Mouse (Mus musculus) forebrain, embryonic 10.5 days (tissue): ENCODE measurements around the gene Mtif3. TPM values are rescaled to one million over a fixed set of nuclear protein-coding genes. Genes with fewer than 3 reads are reported as not detected.

ENCODE experiments used
- DNase-seq: peaks from one replicate; pipeline ENCODE4 v3.0.0-alpha.2; 2017; ENCODE audit warnings: low spot score; ENCODE audit errors: extremely low spot score
- H3K27ac ChIP-seq: fragments of 300-500 bp; sonication (generic); 2 replicates; pipeline ENCODE4 v1.5.1; 2016; ENCODE audit warnings: mild to moderate bottlenecking
- H3K27me3 ChIP-seq: fragments of 300-500 bp; sonication (generic); 2 replicates; pipeline ENCODE4 v1.6.1; 2016; ENCODE audit warnings: mild to moderate bottlenecking; ENCODE audit not compliant: poor library complexity, severe bottlenecking
- H3K36me3 ChIP-seq: fragments of 300-500 bp; sonication (generic); replicated peaks from 2 replicates; pipeline ENCODE4 v1.6.1; 2016; ENCODE audit warnings: mild to moderate bottlenecking, moderate library complexity
- H3K4me1 ChIP-seq: fragments of 300-500 bp; sonication (generic); 2 replicates; pipeline ENCODE4 v1.6.1; 2016
- H3K4me3 ChIP-seq: fragments of 300-500 bp; sonication (generic); 2 replicates; pipeline ENCODE4 v1.5.1; 2016; ENCODE audit warnings: mild to moderate bottlenecking, moderate library complexity
- H3K9me3 ChIP-seq: fragments of 300-500 bp; sonication (generic); 2 replicates; pipeline ENCODE4 v1.6.1; 2016; ENCODE audit warnings: mild to moderate bottlenecking, moderate library complexity
- WGBS: fragments of 180-500 bp; shearing (Covaris S2); methylation state at CpG from one replicate; pipeline ENCODE4 v1.1.7; 2016; 5-methylcytosine and 5-hydroxymethylcytosine counted together
- polyA plus RNA-seq: library from polyadenylated mRNA; unstranded; fragments of >200 nt; fragmentation: Nextera tagmentation; extraction: Ambion mirVana; gene quantifications from 2 replicates; pipeline ENCODE4 v1.2.1, GENCODE M21; 2016

Mtif3 gene
- polyA plus RNA-seq, 1 experiment from 2014 or later = 20.7 TPM

GRCm38 (mm10) chr5:146974781-146975123 lies 11.2 kb upstream of the Mtif3 start:
- Histone ChIP-seq H3K36me3 (no peaks in the 10 kb centered on the region), H3K4me1 (peaks cover 3% of the 10 kb centered on the region), H3K4me3 (no peak overlapping the region), H3K27ac (no peak overlapping the region), H3K9me3 (no peaks in the 10 kb centered on the region), H3K27me3 (peaks cover 16% of the 10 kb centered on the region)
- no peak for DNase-seq
- whole genome bisulfite sequencing = 86% methylated on average over 13 of the region's 13 CpGs

DNA sequence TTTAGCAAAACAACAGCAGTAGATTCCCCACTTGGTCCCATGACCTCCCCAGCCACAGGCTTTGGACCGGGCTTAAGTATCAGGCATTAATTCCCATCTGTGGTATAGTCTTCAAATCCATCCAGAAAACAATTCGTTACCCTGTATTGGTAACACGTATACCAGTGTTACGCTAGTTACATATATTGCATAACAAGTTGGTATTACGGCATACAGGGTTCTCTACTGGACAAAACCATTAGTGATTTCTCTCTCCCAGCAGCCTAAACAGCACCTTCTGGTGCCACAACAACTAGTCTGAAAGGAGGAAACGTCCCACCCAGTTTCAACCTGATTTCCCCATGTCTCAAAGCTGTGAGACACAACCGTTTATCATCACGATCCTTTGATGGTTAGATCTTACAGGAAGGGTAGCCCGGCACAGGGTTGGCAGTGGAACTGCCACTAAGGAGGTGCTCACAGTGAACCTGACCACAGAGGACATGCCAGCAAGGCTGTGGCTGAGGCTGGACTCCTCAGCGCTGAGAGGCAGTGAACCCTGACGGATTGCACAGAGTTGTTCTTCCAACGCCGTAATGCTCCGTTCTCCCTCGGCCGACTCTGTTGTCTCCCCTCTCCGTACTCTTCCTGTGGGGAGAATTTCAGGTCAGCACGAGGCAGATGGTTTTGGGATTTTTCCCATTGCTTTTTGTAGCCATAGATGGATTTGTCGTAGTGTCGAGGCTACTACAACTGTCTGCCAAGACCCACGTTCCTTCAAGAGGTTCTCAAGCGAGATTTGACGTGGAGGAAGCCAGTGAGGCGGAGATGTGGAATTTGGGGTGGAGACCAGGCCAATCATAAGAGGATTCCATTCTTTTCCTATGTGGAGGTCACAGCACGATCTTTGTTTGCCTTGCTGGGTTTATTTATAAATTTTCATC lies 10.5 kb upstream of the Mtif3 start:
- Histone ChIP-seq H3K27me3 (peaks cover 20% of the 10 kb centered on the region), H3K36me3 (no peaks in the 10 kb centered on the region), H3K9me3 (no peaks in the 10 kb centered on the region), H3K27ac (no peak overlapping the region), H3K4me3 (no peak overlapping the region), H3K4me1 (peaks cover 9% of the 10 kb centered on the region)
- DNase-seq = no peak
- 90% methylated on average over 25 of the region's 25 CpGs for WGBS

DNA sequence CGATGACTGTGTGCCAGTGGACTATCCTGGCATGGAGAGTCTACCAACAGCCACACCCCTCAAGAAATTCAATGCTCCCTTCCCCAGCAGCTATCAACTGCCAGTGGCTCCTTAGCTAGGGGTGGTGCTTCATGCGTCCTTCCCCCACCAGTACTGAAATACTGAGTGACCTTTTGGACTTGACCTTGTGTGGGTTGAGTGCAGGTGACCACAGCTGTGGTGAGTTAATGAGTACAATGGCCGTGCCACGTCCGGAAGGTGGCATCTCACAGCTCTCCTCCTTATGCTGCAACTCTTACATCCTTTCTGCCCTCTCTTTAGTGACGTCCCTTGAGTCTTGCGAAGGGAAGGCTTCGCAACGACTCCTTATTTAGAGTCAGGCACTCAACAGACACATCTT lies 9.8 kb upstream of the Mtif3 start:
- DNase-seq = no peak
- 94% methylated on average over 9 of the region's 9 CpGs for WGBS
- Histone ChIP-seq H3K4me1 (peaks cover 17% of the 10 kb centered on the region), H3K9me3 (no peaks in the 10 kb centered on the region), H3K27me3 (peaks cover 22% of the 10 kb centered on the region), H3K36me3 (no peaks in the 10 kb centered on the region), H3K27ac (no peak overlapping the region), H3K4me3 (no peak overlapping the region)

GRCm38 (mm10) chr5:146971776-146972561 lies 8.4 kb upstream of the Mtif3 start:
- no peak overlapping the region for H3K4me3 ChIP-seq
- no peaks in the 10 kb centered on the region for H3K9me3 ChIP-seq
- no peak for DNase-seq
- no peak overlapping the region for H3K27ac ChIP-seq
- peaks cover 30% of the 10 kb centered on the region for H3K27me3 ChIP-seq
- 78% methylated on average over 10 of the region's 10 CpGs for WGBS
- H3K36me3 ChIP-seq = no peaks in the 10 kb centered on the region
- H3K4me1 ChIP-seq = peaks cover 19% of the 10 kb centered on the region

DNA sequence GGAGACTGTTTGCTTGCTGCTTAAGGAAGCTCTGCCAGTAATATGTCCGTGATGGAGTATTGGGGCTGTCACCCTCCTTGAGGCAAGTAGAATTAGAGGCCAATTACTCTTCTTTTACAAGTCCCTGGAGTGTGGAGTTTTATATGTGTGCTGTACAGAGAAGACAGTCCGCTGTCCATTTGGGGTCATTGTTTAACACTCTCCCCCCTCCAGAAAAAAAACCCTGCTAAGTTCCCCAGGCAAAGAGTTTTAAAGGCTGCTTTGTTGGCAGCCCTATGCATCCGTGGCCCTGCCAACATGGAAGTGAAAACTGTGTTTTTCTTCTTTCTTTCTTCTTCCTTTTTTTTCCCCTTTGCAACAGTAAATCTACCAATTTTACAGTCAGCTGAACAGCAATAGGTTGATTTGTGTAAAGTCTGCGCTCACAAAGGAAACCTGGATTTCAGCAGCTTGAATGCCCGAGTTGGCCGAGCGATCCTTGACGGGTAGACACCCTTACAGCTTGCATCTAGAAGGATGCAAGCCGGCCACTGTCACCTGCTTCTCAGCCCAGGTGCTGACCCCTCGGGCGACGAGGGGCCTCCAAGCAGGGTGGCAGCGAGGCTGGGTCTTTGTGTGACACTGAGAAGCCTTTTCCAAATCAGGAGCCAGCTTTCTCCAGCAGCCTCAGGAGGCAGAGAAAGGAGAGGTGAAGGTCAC lies 5.2 kb upstream of the Mtif3 start:
- Histone ChIP-seq H3K27ac (peak overlapping the region; percentile 72), H3K4me1 (peaks cover 24% of the 10 kb centered on the region), H3K27me3 (peaks cover 50% of the 10 kb centered on the region), H3K4me3 (peak overlapping the region; percentile 22; the same call in 1 of the 2 replicates), H3K36me3 (no peaks in the 10 kb centered on the region), H3K9me3 (no peaks in the 10 kb centered on the region)
- DNase-seq = peak; percentile 36
- WGBS = 29% methylated on average over 13 of the region's 13 CpGs

DNA sequence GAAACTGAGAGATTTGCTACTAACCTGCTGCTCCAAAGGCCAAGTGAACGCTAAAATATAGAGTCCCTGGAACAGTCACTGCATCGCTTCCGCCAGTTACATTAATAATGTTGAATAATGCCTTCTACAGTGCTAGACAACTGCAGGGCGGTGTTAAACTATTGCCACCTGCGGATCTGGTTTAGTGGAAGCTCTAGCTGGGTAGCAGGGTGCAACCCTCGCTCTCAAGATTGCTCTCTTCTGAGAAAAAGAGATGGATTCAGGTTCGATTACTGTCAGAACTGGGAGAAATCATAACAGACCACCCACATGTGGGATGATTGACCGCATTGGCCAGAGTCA lies 308 bp upstream of the Mtif3 start:
- 55% methylated on average over 8 of the region's 8 CpGs for WGBS
- Histone ChIP-seq H3K4me3 (peak overlapping the region; percentile 80), H3K27me3 (peaks cover 30% of the 10 kb centered on the region), H3K4me1 (peaks cover 22% of the 10 kb centered on the region), H3K36me3 (peaks cover 15% of the 10 kb centered on the region), H3K27ac (peak overlapping the region; percentile 88), H3K9me3 (no peaks in the 10 kb centered on the region)
- DNase-seq = no peak

DNA sequence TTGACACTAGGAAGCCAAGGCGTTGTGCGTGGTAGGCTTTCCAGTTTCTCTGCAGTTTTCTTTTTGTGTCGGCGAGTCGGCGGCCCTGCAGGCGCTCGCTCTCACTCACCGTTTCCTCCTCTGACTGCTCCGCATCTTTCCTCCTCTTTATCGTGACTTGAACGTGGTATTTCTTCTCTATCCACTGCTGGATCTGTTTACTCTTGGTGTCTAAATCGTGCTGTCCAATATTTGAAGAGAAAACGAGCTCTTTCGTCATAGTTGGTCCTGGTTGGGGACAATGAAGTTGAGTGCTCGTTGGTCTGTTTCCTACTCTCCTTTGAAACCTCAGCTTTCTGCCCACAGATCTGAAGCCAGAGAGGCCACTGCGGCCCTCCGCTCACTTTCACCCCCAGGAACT lies 6.9 kb downstream of the Mtif3 start:
- Histone ChIP-seq H3K4me3 (no peak overlapping the region), H3K27me3 (no peaks in the 10 kb centered on the region), H3K9me3 (no peaks in the 10 kb centered on the region), H3K27ac (no peak overlapping the region), H3K4me1 (no peaks in the 10 kb centered on the region), H3K36me3 (peaks cover 87% of the 10 kb centered on the region)
- no peak for DNase-seq
- WGBS = 94% methylated on average over 18 of the region's 18 CpGs

- 89% methylated on average over 5 of the region's 5 CpGs for WGBS
- no peak overlapping the region for H3K4me3 ChIP-seq
- no peaks in the 10 kb centered on the region for H3K9me3 ChIP-seq
- H3K27ac ChIP-seq = no peak overlapping the region
- H3K36me3 ChIP-seq = peaks cover 94% of the 10 kb centered on the region
- H3K4me1 ChIP-seq = no peaks in the 10 kb centered on the region
- no peaks in the 10 kb centered on the region for H3K27me3 ChIP-seq
- DNase-seq = no peak
Measured at GRCm38 (mm10) chr5:146955651-146956050, 7.9 kb downstream of the Mtif3 start.

DNA sequence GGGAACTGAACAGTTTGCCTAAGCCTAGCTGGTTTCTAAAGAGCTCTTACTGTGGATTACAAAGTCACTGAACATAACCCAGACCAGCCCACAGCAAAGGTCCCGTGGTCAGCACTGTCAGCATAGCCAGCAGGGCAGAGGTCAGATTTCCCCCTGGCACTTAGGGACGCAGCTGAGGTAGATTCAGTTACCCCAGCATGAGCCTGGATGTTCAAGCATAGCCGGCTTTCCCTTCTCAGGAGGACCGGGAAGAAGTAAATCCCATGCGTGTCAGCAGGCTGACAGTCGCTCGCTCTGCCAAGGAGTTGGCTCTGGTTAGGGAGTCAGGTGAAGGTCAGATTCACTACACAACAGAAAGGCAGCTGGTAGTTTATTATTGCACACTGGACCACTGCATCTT lies 9.0 kb downstream of the Mtif3 start:
- no peak overlapping the region for H3K27ac ChIP-seq
- DNase-seq = no peak
- H3K27me3 ChIP-seq = no peaks in the 10 kb centered on the region
- peaks cover 95% of the 10 kb centered on the region for H3K36me3 ChIP-seq
- no peak overlapping the region for H3K4me3 ChIP-seq
- H3K9me3 ChIP-seq = no peaks in the 10 kb centered on the region
- peaks cover 9% of the 10 kb centered on the region for H3K4me1 ChIP-seq
- 94% methylated on average over 7 of the region's 7 CpGs for WGBS

DNA sequence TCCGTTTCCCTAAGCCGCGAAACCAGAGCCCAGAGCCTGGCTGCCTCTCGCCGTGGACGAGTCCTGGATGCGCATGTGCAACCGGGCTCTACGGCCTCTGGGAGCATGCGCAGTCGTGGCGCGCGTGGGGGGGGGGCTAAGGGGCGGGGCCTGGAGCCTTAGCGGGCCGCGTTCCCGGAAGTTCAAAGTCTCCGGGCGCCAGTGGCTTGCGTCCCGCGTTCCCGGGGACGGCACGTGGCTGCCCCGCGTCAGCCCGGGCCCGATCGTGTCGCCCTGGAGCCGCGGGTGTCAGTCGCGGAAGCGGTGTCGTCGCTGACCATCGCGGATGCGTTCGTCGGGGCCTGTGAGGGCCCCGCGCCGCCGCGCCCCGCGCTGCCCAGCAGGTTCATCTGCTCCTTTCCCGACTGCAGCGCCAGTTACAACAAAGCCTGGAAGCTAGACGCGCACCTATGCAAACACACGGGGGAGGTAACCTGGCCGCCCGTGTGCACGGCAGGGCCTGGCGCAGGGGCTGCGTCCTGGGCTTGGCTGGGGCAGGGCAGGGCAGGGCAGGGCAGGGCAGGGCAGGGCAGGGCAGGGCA lies 15.0 kb downstream of the Mtif3 start, which contains the start of gene Gtf3a:
Gtf3a (plus strand) TSS at position 150 of the 581 bp plus-strand sequence.
- peak within 1 kb of the TSS; percentile 88 for H3K4me3 ChIP-seq
- peaks cover 35% of the 10 kb centered on the region for H3K36me3 ChIP-seq
- peaks cover 22% of the 10 kb centered on the region for H3K4me1 ChIP-seq
- WGBS = under 1% methylated on average over 62 of the region's 62 CpGs
- H3K27me3 ChIP-seq = no peaks in the 10 kb centered on the region
- peaks cover 4% of the 10 kb centered on the region; the same call in 1 of the 2 replicates for H3K9me3 ChIP-seq
- DNase-seq = peak; percentile 93
- H3K27ac ChIP-seq = peak within 1 kb of the TSS; percentile 94

- H3K27me3 ChIP-seq = no peaks in the 10 kb centered on the region
- 30% methylated on average over 10 of the region's 10 CpGs for WGBS
- H3K4me3 ChIP-seq = peak overlapping the region; percentile 88
- peaks cover 4% of the 10 kb centered on the region; the same call in 1 of the 2 replicates for H3K9me3 ChIP-seq
- peaks cover 30% of the 10 kb centered on the region for H3K36me3 ChIP-seq
- peaks cover 22% of the 10 kb centered on the region for H3K4me1 ChIP-seq
- peak overlapping the region; percentile 94 for H3K27ac ChIP-seq
- DNase-seq = no peak
Measured at GRCm38 (mm10) chr5:146948041-146948507, 15.5 kb downstream of the Mtif3 start.

GRCm38 (mm10) chr5:146947497-146947896 lies 16.1 kb downstream of the Mtif3 start:
- WGBS = 90% methylated on average over 6 of the region's 6 CpGs
- Histone ChIP-seq H3K9me3 (peaks cover 4% of the 10 kb centered on the region; the same call in 1 of the 2 replicates), H3K36me3 (peaks cover 24% of the 10 kb centered on the region), H3K27me3 (no peaks in the 10 kb centered on the region), H3K4me3 (no peak overlapping the region), H3K27ac (no peak overlapping the region), H3K4me1 (peaks cover 22% of the 10 kb centered on the region)
- DNase-seq = no peak
